Mouse (Mus musculus): ENCODE data around the gene AB124611.
"Not testable (repeated sequence)": the region's sequence is repeated elsewhere in the genome, so short reads cannot be mapped to it uniquely, and the experiment has no call there.

GRCm38 (mm10) chr9:21488246-21488645 is 37.7 kb upstream of the AB124611 start:
- TF ChIP-seq CTCF, EP300 (IDR thresholded peaks at IDR 0.05; ENCODE audit: low read depth): not testable (repeated sequence)
